Mouse (Mus musculus): ENCODE results near the gene Obscn. TPM values are rescaled to one million over a fixed set of nuclear protein-coding genes. Genes with fewer than 3 reads are reported as not detected.

Obscn gene
- not detected in 2 replicates for total RNA-seq (2023)

DNA sequence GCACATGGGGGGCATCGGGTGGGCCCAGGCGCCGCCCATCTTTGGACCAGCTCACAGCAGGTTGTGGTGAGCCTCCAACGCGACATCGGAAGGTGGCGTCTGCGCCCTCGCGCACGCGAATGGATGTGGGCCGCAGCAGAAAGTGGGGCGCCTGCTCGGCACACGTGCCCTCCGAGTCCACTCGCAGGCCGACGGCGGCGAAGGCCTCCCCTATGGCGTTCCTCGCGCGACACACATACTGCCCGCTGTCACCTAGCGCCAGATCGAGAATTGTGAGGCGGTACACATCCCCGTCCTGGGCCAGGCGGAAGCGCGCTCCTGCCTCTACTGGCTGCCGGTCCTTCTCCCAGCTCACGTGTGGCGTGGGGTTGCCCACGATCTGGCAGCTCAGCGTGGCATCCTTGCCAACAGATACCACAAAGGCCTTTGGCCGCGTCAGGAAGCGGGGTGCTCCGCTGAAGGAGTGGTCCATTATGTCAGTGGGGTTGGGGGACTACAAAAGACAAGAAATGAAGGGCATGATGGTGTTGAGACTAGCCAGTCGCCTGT lies at the start of gene Obscn:
Gene Obscn (minus strand): TSS at position 499 of the 549 bp plus-strand sequence.

DNA sequence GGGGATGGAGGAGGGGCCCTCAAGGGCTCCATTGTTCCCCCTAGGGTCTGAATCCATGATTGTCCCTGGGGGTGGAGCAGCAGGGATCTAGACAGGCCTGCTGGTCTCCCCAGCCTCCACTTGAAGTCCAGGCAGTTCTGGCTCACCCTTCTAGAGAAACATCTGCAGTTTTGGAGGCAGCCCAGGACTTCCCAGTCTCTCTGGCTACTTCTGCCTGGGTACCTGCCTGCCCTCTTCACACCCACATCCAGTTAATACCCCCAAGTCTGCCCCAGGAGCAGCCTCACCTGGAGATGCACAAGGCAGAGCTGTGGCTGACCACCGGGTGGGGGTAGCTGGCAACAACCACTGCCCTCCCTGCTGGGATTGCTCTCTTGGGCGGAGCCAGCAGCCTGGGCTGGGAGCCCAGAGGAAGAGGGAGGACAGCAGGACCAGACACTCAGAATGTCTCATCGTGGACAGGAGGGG lies 46.7 kb upstream of the Obscn start, which contains the start of gene Gjc2:
Gene Gjc2 (minus strand): TSS at position 350 of the 468 bp plus-strand sequence.

DNA sequence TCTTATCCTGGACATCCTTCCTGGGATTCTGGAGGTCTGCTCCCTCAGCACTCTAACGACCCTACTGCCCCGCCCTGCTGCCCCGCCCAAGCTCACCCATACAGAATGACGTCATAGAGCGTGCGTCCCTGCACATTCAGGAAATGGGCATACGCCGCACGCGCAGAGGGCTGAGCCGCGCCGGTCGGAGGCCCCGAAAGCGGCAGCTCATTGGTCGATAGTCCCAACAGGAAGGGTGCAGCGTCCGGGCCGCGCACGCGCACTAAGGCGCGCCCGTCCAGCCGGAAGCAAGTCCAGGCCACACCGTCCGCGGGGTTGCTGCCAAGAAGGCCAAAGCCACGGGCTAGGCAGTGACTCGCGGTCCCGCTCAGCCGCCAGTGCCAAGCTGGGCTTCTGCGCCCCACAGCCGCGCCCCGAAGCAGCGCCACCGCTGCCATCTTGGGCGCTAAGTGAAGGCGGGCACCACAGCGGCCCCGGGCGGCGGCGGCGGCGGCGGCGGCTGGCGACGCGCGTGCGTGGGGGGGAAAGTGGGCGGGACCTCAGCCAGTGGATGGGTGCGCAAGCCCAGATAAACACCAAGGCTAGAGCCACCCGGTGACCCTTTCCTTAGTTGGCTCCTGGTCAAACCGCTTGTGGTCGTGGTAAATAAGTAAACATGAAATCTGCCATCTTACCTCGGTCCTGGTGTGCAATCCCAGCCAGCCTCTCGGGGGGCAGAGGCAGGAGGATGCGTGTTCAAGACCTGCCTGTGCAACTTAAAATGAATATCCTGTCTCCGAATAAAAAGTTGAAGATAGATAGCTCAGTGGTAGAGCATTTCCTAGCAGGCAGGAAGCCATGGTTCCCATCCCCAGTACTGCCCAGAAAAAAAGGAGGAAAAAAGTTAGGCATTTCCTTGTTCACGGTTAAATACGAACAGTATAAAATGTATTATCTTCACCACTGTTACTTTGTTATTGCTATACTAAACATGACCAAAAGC lies 27.3 kb upstream of the Obscn start, which contains the start of gene Iba57:
Gene Iba57 (minus strand): TSS at position 485 of the 982 bp plus-strand sequence.

DNA sequence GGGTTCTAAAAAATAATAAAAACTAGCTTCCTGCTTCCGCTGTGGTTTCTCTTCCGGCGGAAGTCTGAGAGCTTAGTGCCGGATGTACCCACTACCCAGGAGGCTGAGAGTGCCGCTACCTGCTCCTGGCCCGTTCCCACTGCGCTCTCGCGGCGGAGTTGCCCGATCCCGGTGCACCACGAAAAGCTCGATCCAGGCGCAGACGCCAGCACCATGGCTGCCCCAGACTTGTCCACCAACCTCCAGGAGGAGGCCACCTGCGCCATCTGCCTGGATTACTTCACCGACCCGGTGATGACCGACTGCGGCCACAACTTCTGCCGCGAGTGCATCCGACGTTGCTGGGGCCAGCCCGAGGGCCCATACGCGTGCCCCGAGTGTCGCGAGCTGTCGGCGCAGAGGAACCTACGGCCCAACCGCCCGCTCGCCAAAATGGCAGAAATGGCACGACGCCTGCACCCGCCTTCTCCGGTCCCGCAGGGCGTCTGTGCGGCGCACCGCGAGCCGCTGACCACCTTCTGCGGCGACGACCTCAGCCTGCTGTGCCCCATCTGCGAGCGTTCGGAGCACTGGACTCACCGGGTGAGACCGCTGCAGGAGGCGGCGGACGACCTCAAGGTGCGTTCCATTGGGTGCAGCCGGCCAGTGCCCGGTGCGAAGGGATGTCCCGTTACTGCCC lies 158.0 kb downstream of the Obscn start, which contains the start of gene Trim11:
Gene Trim11 (plus strand): TSS at position 67 of the 679 bp plus-strand sequence.

DNA sequence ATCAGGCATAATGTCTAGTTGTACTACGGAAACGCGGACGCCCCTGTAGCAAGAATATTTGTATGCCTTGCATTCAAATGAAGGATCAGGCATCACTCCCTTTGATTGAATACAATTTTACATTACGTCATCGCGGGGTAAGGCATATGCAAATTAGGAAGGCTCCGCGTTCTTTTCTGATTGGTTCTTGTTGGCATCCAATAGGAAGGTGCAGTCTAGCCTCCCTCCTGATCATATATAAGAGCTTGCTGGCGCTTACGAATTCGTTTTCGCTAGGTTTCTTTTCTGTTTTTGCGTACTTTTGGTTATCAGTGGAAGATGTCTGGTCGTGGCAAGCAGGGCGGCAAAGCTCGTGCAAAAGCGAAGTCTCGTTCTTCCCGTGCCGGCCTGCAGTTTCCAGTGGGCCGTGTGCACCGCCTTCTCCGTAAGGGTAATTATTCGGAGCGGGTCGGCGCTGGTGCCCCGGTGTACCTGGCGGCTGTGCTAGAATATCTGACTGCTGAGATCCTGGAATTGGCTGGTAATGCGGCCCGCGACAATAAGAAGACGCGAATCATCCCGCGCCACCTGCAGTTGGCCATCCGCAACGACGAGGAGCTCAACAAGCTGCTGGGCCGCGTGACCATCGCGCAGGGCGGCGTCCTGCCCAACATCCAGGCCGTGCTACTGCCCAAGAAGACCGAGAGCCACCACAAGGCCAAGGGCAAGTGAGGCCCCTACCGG lies 181.6 kb downstream of the Obscn start, which contains the start of the genes Hist3h2a and Trim17:
Gene Hist3h2a (plus strand): TSS at position 266 of the 723 bp plus-strand sequence.
Gene Trim17 (plus strand): TSS at position 266 of the 723 bp plus-strand sequence.

DNA sequence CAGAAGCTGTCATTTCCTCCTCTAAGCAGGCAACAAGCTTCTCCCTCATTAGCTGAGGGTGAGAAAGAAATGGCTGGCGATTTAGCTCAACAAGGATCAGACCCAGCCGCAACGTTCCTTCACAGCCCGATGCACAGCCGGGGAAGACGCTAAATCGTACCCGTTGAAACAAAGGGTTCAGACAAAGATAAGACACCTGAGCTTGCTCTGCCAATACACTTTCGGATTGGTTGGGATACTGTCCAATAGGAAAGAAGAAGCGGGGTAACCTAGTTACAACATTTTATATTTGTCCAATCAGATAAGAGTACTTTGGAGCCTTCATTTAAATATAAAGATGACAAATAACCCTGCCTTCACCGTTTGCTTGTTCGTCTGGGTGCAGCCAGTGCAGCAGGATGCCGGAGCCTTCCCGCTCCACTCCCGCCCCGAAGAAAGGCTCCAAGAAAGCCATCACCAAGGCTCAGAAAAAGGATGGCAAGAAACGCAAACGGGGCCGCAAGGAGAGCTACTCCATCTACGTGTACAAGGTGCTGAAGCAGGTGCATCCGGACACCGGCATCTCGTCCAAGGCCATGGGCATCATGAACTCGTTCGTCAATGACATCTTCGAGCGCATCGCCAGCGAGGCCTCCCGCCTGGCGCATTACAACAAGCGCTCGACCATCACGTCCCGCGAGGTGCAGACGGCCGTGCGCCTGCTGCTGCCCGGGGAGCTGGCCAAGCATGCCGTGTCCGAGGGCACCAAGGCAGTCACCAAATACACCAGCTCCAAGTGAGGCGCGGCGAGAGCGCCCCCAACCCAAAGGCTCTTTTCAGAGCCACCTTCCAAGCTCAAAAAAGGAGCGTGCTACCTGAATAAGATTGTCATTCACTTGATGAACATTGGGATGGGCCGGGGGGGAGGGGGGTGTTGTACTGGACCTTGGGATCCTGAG lies 187.4 kb downstream of the Obscn start, which contains the start of gene Hist3h2ba:
Gene Hist3h2ba (plus strand): TSS at position 379 of the 938 bp plus-strand sequence.

Other genes starting within 250 kb of the Obscn start
- 3.9 and 4.2 TPM in 2 replicates for gene Zfp39, start 232.2 kb downstream of the Obscn start, total RNA-seq (2023)
- gene Btnl10, start 218.5 kb downstream of the Obscn start, total RNA-seq (2023), result 0.63 and 1.7 TPM in 2 replicates
- 35.2 and 45.4 TPM in 2 replicates for gene Rnf187, start 197.5 kb downstream of the Obscn start, total RNA-seq (2023)
- gene Hist3h2ba, start 187.5 kb downstream of the Obscn start, total RNA-seq (2023), result 6.9 and 10.3 TPM in 2 replicates
- gene Hist3h2a, start 181.7 kb downstream of the Obscn start, total RNA-seq (2023), result 26.3 and 37.6 TPM in 2 replicates
- 0.14 TPM in 1 of 2 replicates, not detected in the other for gene Trim17, start 181.7 kb downstream of the Obscn start, total RNA-seq (2023)
- 56.4 and 85.0 TPM in 2 replicates for gene Trim11, start 158.3 kb downstream of the Obscn start, total RNA-seq (2023)
- gene Iba57, start 27.3 kb upstream of the Obscn start, total RNA-seq (2023), result 2.1 and 4.1 TPM in 2 replicates
- gene Gjc2, start 46.8 kb upstream of the Obscn start, total RNA-seq (2023), result 0.18 TPM in 1 of 2 replicates, not detected in the other
- 9.7 and 11.8 TPM in 2 replicates for gene Guk1, start 55.8 kb upstream of the Obscn start, total RNA-seq (2023)
- 7.0 and 7.5 TPM in 2 replicates for gene Mrpl55, start 66.1 kb upstream of the Obscn start, total RNA-seq (2023)
- 11.5 and 12.7 TPM in 2 replicates for gene 2310033P09Rik, start 71.9 kb upstream of the Obscn start, total RNA-seq (2023)
- 338 and 342 TPM in 2 replicates for gene Arf1, start 91.9 kb upstream of the Obscn start, total RNA-seq (2023)
- gene Wnt3a, start 154.3 kb upstream of the Obscn start, total RNA-seq (2023), result not detected in 2 replicates
- not detected in 2 replicates for gene Wnt9a, start 170.5 kb upstream of the Obscn start, total RNA-seq (2023)
- gene Prss38, start 239.3 kb upstream of the Obscn start, total RNA-seq (2023), result not detected in 2 replicates